Mouse (Mus musculus): ENCODE results near the gene Tmem242.

GRCm38 (mm10) chr17:5365992-5366398 is 74.1 kb downstream of the Tmem242 start:
- TF ChIP-seq CTCF (IDR thresholded peaks at IDR 0.05; ENCODE audit: low read depth, low read length) (no peak), POLR2A (IDR thresholded peaks at IDR 0.05; ENCODE audit: borderline replicate concordance, low read depth, low read length) (no peak)

Measured in bone marrow macrophage, adult 2 months (primary cell).